7 mouse cellular contexts compared by ENCODE assay signal in genomic region chr3:131214841-131215240, GRCm38 (mm10). TPM values are rescaled to one million over a fixed set of nuclear protein-coding genes. Genes with fewer than 3 reads are reported as not detected.
DNase-seq lines count a peak whose midpoint lies in the region; ATAC-seq and TF ChIP-seq lines count a peak whose summit lies in the region.

No protein-coding gene starts in this region.

- peak; percentile 68 for ATAC-seq in megakaryocyte-erythroid progenitor cell, adult 5-6 weeks (replicated peaks; ENCODE audit: low FRiP score, low TSS enrichment, poor library complexity, severe bottlenecking)
- no peak for ATAC-seq in erythroblast, adult 5-6 weeks (replicated peaks; ENCODE audit: low FRiP score, poor library complexity, severe bottlenecking)

- H3K27me3 ChIP-seq in kidney, adult 2 months (replicated peaks; ENCODE audit: control insufficient read depth, insufficient read depth, low read length) = no peaks in the 10 kb centered on the region

- no peaks in the 10 kb centered on the region for H3K36me3 ChIP-seq in kidney, adult 2 months (ENCODE audit: control insufficient read depth, insufficient read depth, low read length)

- no peak overlapping the region for H3K27ac ChIP-seq in kidney, adult 2 months (ENCODE audit: insufficient read depth, low read depth, low read length)

- no peak for TF ChIP-seq POLR2A in kidney, adult 2 months (IDR thresholded peaks at IDR 0.05; ENCODE audit: low read depth, low read length)

- DNase-seq in kidney, adult 18-20 months = peak; percentile 46
- DNase-seq in kidney, adult 11 months = no peak
- DNase-seq in CD4-positive, CD25-positive, alpha-beta regulatory T cell, adult 2 months (ENCODE audit: low read depth, low spot score) = peak; percentile 79
- peak; percentile 70 for DNase-seq in T-cell, adult 2 months (ENCODE audit: low spot score)
- peak; percentile 29 for DNase-seq in kidney, adult 2 months

- 57% methylated on average over 9 of the region's 9 CpGs for WGBS in kidney, adult 2 months

- no peaks in the 10 kb centered on the region for H3K4me1 ChIP-seq in kidney, adult 2 months (ENCODE audit: control insufficient read depth, insufficient read depth, low read length)

- TF ChIP-seq CTCF in kidney, adult 2 months (conservative IDR thresholded peaks at IDR 0.05; ENCODE audit: insufficient read depth, insufficient read length, low read depth, low read length) = peak; percentile 69

- no peak overlapping the region for H3K4me3 ChIP-seq in kidney, adult 2 months (ENCODE audit: insufficient read depth, low read depth, low read length)

RNA-seq across cellular contexts. Expression of gene Hadh, which starts 57.1 kb away (rescaled TPM):
- polyA plus RNA-seq in kidney, adult 2 months (2012; rRNA removed) = 471 and 515 TPM in 2 replicates
- 28.2 and 31.9 TPM in 2 replicates for total RNA-seq in megakaryocyte-erythroid progenitor cell, adult 5-6 weeks (2014; fragmentation: Nextera tagmentation)
- total RNA-seq in megakaryocyte-erythroid progenitor cell, adult 5-6 weeks (2017) = 44.7 and 49.6 TPM in 2 replicates
- 9.6 and 13.8 TPM in 2 replicates for total RNA-seq in erythroblast, adult 5-6 weeks (2015; ENCODE audit: low replicate concordance)
- total RNA-seq in erythroblast, adult 5-6 weeks (2017; ENCODE audit: low replicate concordance) = 8.7 and 9.3 TPM in 2 replicates
